Mouse (Mus musculus) embryonic fibroblast, embryonic 13.5 days (primary cell): ENCODE measurements around the gene Ten1. TPM values are rescaled to one million over a fixed set of nuclear protein-coding genes. Genes with fewer than 3 reads are reported as not detected.

ENCODE experiments used
- H3K27ac ChIP-seq: 2 replicates; pipeline ENCODE4 v1.5.1; 2012; ENCODE audit warnings: low read length, control low read depth, inconsistent platforms; ENCODE audit not compliant: insufficient read depth
- H3K4me1 ChIP-seq: 2 replicates; pipeline ENCODE4 v1.6.1; 2011; ENCODE audit warnings: low read length; ENCODE audit not compliant: control insufficient read depth, insufficient read depth
- H3K4me3 ChIP-seq: 2 replicates; pipeline ENCODE4 v1.5.1; 2011; ENCODE audit warnings: mild to moderate bottlenecking, control low read depth, low read length; ENCODE audit not compliant: insufficient read depth
- CTCF ChIP-seq: IDR thresholded peaks from 2 replicates; pipeline ENCODE4 v1.5.1; 2011; ENCODE audit warnings: mild to moderate bottlenecking, control low read depth, low read length, moderate library complexity, borderline replicate concordance; ENCODE audit not compliant: insufficient read depth
- POLR2A ChIP-seq: IDR thresholded peaks from 2 replicates; pipeline ENCODE4 v1.6.1; 2011; ENCODE audit warnings: low read depth, mild to moderate bottlenecking, control low read depth, low read length, moderate library complexity
- polyA plus RNA-seq: library from polyadenylated mRNA; stranded (reverse); fragments of >200 nt; gene quantifications from 2 replicates; pipeline ENCODE4 v1.2.4, GENCODE M21; 2011; ENCODE audit warnings: low read depth; ENCODE audit not compliant: missing spikeins, insufficient read length

Gene Ten1
- polyA plus RNA-seq, 1 experiment, result 16.3 TPM

DNA sequence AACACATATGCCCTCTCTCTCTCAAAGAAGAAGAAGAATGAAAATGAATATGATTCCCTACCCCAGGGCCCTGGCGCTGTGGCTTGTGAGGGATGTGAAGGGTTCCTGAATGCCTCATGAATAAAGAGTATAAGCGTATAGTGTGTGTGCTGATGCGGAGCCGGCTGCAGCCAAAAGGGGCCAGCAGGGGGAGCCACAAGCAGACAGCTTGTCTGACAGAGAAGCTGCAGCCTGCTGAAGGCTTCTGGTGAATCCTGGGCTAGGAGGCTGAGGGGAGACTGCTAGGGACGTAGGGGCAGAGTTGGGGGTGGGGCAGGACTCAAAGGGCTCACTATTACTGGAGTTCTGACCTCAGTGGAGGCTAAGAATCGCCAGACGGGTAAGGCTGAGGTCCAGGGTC, 16.5 kb downstream of the Ten1 start:
- no peak for TF ChIP-seq POLR2A
- TF ChIP-seq CTCF, result no peak
- Histone ChIP-seq H3K4me1 (peaks cover 6% of the 10 kb centered on the region), H3K4me3 (no peak overlapping the region), H3K27ac (no peak overlapping the region)

DNA sequence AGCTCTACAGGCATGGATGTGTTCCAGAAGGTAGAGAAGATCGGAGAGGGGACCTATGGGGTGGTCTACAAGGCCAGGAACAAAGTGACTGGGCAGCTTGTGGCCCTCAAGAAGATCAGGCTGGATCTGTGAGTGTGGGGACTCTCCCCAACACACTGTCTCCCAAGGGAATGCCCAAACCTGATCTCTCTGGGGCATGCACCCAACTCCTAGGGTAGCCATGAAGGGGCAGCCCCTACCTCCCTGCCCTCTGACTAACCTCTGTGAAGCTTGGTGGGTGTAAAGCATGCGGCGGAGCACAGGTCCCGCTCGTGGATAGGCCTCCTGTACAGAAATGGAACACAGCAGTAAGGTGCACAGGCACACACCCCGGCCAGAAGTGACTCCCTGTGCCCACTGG, 17.3 kb downstream of the Ten1 start:
- no peak overlapping the region for H3K27ac ChIP-seq
- H3K4me3 ChIP-seq, result no peak overlapping the region
- H3K4me1 ChIP-seq, result peaks cover 6% of the 10 kb centered on the region
- TF ChIP-seq CTCF (no peak), POLR2A (no peak)

DNA sequence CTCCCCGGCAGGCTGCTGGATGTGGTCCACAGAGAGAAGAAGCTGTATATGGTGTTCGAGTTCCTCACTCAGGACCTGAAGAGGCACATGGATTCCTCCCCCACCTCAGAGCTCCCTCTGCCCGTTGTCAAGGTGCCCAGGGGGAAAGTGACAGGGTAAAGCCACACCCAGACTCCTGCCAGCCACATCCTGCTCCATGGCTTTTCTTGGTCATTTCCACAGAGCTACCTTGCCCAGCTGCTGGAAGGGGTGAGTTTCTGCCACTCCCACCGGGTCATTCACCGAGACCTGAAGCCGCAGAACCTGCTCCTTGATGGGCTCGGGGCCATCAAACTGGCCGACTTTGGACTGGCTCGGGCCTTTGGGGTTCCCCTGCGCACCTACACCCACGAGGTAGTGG, 17.9 kb downstream of the Ten1 start:
- H3K27ac ChIP-seq, result no peak overlapping the region
- peaks cover 6% of the 10 kb centered on the region for H3K4me1 ChIP-seq
- no peak overlapping the region for H3K4me3 ChIP-seq
- TF ChIP-seq POLR2A, result no peak
- no peak for TF ChIP-seq CTCF

DNA sequence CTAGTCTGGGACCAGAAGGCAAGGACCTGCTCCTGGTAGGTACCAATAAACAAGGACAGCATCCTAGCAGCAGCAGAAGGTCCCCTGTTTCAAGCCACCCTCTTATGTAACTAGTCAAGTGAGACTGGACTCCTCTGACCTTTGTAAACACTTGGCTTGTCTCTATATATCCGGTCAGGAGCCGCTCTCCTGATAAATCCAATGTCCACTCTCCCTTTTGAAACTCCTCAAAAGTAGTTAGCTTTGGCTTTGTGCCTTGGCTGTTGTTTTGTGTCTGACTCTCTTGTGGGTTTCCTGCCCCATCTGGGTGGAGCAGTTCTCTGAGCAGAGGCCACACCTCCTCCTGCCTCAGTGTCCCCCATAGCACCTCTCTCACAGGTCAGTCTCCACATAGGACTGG, 19.6 kb downstream of the Ten1 start:
- Histone ChIP-seq H3K4me3 (no peak overlapping the region), H3K27ac (peak overlapping the region; percentile 44), H3K4me1 (peaks cover 6% of the 10 kb centered on the region)
- no peak for TF ChIP-seq POLR2A
- TF ChIP-seq CTCF, result no peak

DNA sequence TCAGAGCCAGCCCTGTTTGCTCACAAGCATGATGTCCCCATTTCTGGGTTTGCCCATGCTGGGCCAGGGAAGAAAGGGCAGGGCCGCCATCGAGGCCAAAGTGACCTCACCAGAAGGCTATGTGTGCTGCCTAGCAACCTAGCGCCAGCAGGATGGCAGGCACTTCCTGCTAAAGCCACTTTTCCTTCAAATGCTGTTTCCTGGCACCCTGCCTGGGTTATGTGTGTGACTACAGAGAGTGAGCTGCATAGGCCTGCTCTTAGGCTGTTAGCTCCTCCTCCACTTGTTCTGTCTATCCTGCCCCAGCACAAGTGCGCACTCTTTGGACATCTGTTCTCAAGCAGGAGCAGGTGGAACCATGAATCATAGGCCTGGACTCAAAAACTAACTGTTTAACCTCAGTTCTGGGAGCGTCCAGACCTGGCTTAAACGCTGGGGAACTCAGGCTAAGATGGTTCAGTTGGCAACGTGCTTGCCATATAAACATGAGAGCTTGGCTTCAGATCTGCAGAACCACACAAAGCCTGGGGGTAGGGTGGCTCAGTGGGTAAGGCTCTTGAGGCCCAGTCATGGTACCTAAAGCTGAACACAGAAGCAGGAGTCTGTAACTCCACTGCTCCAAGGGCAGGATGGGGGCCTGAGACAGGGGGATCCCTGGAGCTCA, 20.2 kb downstream of the Ten1 start:
- H3K27ac ChIP-seq, result peak overlapping the region; percentile 44

DNA sequence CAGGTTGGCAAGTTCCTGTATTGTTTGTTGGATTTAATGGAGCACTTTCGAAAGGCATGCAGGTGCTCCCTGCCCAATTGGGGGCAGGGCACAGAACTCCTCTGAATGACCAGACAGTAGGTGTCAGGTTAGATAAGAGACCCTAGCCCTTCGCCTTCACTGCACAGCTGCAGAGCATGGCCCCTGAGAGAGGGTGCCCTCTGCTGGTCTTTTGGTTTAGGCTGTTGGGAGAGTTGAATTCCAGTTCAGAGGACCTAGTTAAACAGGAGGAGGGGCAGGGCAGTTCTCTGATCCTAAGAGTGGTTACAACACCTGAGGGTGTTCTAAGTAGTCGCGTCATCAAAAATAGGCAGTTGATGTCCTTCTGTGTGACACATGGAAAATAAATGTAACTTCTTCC, 21.2 kb downstream of the Ten1 start:
- Histone ChIP-seq H3K27ac (no peak overlapping the region), H3K4me3 (no peak overlapping the region), H3K4me1 (peaks cover 6% of the 10 kb centered on the region)
- TF ChIP-seq CTCF (peak; percentile 49; the same call in 1 of the 2 replicates), POLR2A (no peak)

More for the DNA sequence above, 20.2 kb downstream of the Ten1 start:
- Histone ChIP-seq H3K4me1 (peaks cover 6% of the 10 kb centered on the region), H3K4me3 (no peak overlapping the region)
- TF ChIP-seq CTCF (no peak), POLR2A (no peak)

DNA sequence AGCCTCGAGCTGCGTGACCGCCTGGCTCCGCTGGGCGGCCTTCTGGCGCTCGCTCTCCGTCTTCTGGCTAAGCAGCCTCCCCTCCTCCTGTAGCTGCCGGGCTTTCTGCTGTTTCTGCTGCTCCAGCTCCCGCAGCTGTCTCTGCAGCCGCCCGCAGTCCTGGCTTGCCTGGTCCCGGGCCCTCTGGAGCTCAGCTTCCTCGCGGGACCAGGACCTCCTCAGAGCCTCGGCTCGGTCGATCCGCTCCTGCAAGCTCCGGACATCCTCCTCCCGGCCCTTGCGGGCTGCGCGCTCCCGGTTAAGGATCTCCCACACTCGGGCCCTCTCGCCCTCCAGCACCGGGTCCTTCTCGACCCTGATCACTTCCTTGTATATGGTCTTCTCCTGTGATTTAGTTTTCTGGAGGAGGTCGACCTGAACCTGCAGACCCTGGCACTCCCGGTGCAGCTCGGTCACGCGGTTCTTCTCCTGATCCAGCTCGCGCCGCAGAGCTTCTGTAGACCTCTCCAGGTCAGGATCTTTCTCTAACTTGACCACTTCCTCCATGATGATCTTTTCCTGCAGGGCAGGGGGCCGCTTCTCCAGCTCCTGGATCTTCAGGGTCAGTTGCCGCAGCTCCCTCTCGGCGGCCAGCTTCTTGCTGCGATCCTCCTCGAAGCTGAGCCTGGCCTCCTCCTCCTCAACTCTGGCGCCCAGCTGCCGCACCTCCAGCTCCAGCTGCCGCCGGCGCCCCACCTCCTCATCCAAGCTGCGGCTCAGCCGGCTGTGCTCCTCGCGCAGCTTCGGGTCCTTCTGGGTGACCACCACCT, 23.5 kb downstream of the Ten1 start:
- Histone ChIP-seq H3K4me1 (peaks cover 6% of the 10 kb centered on the region), H3K4me3 (0 out of 2 replicates have a peak overlapping the region, but pooled peaks have one; percentile 1), H3K27ac (no peak overlapping the region)
- TF ChIP-seq CTCF, result no peak
- TF ChIP-seq POLR2A, result no peak

DNA sequence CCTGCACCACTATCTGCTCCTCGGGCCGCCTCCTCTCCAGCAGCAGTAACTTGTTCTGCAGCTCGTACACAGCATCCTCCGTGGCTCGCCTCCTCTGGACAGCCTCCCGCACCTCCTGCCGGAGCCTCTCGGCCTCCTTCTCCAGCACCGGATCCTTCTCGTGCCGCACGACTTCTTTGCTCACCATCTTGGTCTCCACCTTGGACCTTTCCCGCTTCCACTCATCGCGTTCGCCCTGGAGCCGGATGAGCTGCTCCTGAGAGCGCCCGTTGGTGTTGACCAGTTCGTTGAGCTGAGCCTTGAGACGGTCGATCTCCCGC, 24.0 kb downstream of the Ten1 start:
- H3K27ac ChIP-seq, result no peak overlapping the region
- no peak for TF ChIP-seq CTCF
- no peak for TF ChIP-seq POLR2A
- no peak overlapping the region for H3K4me3 ChIP-seq

DNA sequence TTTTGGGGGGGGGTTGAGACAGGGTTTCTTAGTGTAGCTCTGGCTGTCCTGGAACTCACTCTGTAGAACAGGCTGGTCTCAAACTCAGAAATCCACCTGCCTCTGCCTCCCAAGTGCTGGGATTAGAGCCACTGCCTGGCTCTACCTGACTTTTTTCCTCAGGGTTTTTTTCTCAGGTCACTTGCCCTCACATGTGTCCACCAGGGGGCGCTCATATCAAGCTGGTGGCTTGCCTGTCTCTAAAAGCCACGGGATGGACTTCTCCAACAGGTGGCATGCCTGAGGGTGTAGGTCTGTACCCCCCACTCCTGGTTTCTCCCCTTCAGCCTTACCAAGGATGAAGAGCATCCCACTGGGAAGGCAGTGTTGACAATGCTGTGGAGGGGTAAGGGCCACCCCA, 27.8 kb downstream of the Ten1 start:
- Histone ChIP-seq H3K27ac (no peak overlapping the region), H3K4me1 (no peaks in the 10 kb centered on the region), H3K4me3 (no peak overlapping the region)
- TF ChIP-seq POLR2A, result no peak
- TF ChIP-seq CTCF, result peak; percentile 40; the same call in 1 of the 2 replicates

More for the DNA sequence above, 24.0 kb downstream of the Ten1 start:
- peaks cover 6% of the 10 kb centered on the region for H3K4me1 ChIP-seq

DNA sequence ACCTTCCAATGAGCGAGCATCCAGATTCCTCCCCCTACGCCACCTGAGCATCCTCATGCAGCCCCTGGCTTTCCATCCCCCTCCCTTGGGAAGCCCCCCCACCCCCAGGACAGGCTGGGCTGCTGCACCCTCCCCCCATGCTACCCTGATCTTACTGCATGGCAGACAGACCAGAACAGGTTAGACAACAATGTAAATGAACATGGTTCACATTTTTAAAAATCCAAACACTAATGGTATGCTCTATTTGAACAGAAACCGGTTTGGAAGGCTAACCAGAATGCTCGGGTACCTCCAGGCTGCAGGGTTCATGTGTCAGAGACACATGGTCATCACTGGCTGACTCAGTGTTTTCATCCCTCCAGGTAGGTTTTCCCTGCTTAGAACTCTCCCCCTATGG, 30.0 kb downstream of the Ten1 start:
- no peak overlapping the region for H3K4me3 ChIP-seq
- no peaks in the 10 kb centered on the region for H3K4me1 ChIP-seq
- TF ChIP-seq CTCF (no peak), POLR2A (no peak)
- H3K27ac ChIP-seq, result no peak overlapping the region
